Mouse (Mus musculus) gastrocnemius, postnatal 36 days (tissue): ENCODE results near the gene Olfr478. TPM values are rescaled to one million over a fixed set of nuclear protein-coding genes. Genes with fewer than 3 reads are reported as not detected.
"Not testable (repeated sequence)": the region's sequence is repeated elsewhere in the genome, so short reads cannot be mapped to it uniquely, and the experiment has no call there.

Experiments
- DNase-seq, 2 experiments: peaks; one replicate each; pipeline ENCODE4 v3.0.0; 2022
- intact Hi-C: fragments of 180-260 bp; cut with DNase I; formaldehyde crosslinking; loops from one replicate; pipeline ENCODE4 v1.15.1; 2025
- long read RNA-seq, 2 experiments: library from polyadenylated mRNA; stranded (forward); transcript quantifications; one replicate each; pipeline ENCODE4 v2.0.0; 2021
- total RNA-seq, 2 experiments: library from RNA; stranded (reverse); gene quantifications; 2 replicates each; pipeline ENCODE4 v1.2.3; 2021

Gene Olfr478
- total RNA-seq, result not detected
- long read RNA-seq, experiment 1, result 0 reads
- long read RNA-seq, experiment 2, result 0 reads

DNA sequence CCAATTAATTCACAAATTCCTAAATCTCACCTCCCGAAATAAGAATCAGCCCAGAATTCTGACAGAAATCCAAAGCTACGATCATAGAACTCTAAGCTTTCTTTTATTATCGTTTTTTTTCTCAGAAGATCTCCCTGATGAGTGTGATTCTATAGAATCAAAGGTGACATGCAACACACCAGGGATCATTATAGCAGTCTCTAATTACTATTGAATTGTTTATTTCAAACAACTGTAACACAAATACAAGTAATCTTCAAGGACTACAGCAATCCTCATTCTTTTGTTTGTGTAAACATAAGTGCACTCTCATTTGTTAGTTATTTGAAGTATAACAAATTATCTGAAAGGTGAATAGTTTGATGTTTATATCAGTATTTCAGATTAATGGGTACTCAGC is at the start of gene Olfr478:
Olfr478 (minus strand) TSS at position 101 of the 400 bp plus-strand sequence.
- no peak for DNase-seq
- intact Hi-C loops, result no loop called here

DNA sequence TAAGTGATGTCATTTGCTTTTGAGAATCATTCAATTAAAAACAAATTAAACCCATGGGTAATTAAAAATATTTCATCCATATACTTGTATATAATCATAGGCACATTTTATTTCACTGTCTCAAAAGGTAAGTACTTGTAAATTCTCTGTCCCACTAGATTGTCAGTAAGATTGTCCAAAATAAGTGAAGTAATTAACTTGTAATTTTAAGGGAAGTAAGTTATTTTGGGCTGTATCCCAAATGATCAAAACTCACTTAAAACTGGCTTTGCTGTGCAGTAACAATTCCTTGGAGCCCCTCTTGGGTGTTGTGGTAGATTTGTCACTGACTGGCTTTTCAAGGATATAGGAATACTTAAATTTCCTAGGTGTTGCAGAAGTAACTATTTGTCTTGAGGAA is 45.8 kb upstream of the Olfr478 start, which contains the start of gene Olfr481:
Olfr481 (plus strand) TSS at position 301 of the 400 bp plus-strand sequence.
- DNase-seq, result no peak
- intact Hi-C loops, result no loop called here

DNA sequence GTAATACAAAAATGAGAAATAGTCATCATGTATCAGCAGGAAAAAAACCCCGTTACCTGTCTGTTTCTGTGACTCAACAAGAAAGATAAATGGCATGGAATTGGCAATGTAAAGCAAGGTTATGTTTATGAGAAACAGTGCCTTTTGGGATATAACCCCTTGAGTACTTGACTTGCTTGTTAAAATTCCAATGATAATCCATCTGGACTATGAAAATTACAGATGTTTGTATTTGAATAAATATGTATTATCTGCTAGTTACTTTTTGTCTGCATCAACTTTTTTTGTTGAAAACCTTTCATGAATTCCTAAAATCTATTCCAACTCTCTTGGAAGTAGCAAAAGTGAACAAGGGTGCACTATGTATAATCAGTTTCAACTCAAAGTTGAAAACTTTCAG is 33.5 kb upstream of the Olfr478 start, which contains the start of gene Olfr480:
Olfr480 (minus strand) TSS at position 101 of the 400 bp plus-strand sequence.
- DNase-seq, result no peak
- intact Hi-C loops, result no loop called here

DNA sequence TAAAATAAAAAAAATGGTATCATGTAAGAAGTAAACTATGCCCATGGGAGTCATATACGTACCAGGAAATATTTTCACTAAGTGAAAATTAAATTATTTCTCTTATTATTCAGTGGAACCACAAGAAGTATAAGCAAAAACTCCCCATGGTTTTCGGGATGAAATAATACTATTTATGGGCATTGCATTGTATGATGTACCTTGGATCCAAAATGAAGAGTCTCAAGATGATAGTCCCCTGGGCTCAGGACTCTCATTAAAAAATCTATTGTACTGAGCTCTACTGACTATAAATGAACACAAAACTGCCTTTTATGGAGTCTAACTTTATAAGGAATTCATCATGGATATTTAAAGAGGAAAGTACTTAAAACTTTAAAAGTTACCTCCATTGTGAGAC is 16.6 kb upstream of the Olfr478 start, which contains the start of gene Olfr479:
Olfr479 (plus strand) TSS at position 301 of the 400 bp plus-strand sequence.
- no peak for DNase-seq
- intact Hi-C loops, result no loop called here

DNA sequence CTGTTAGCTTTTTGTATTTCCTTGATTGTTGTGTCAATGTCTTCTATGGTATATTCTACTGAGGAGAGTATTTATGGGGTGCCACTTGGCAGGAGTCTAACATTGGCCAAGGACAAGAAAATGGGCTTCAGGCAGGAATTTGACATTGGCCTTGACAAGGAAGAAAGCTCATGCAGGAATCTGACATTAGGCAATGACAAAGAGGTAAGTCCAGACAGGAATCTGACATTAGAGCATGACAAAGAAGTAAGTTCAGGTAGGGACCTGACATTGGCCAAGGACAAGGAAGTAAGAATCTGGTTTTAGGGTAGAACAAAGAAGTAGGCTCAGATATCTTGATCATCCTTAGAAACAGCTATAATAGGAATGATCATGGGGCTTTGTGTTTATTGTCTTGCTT is 19.5 kb downstream of the Olfr478 start:
- DNase-seq, intact Hi-C loops: not testable (repeated sequence)

DNA sequence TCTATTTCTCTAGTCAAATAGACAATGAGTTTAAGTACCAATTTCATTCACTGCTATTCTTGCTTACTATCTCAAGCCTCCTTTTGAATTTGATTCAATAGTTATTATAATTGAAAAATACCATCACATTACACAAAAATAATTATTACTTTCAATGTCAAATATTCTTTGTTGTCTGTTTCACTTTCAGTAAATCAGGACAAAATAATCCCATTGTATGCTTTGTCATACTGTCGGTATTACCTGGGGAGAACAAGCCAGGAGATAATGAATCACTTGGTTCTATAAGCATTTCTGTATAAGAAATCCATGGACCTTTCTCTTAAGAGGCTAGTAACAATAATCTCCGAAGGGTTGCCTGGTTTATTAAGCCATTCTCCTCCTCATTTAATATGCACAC is 47.4 kb downstream of the Olfr478 start, which contains the start of gene Olfr477:
Olfr477 (plus strand) TSS at position 301 of the 400 bp plus-strand sequence.
- DNase-seq, result no peak
- intact Hi-C loops, result no loop called here

Other genes starting within 250 kb of the Olfr478 start
- gene Ovch2, start 232.8 kb downstream of the Olfr478 start, total RNA-seq, result not detected
- not detected for gene Olfr467, start 221.7 kb downstream of the Olfr478 start, total RNA-seq
- not detected for gene Olfr469, start 208.4 kb downstream of the Olfr478 start, total RNA-seq
- not detected for gene Olfr470, start 186.5 kb downstream of the Olfr478 start, total RNA-seq
- gene Olfr472, start 136.1 kb downstream of the Olfr478 start, total RNA-seq, result not detected
- gene Olfr473, start 103.5 kb downstream of the Olfr478 start, total RNA-seq, result not detected
- gene Olfr474, start 79.3 kb downstream of the Olfr478 start, total RNA-seq, result not detected
- not detected for gene Olfr476, start 69.2 kb downstream of the Olfr478 start, total RNA-seq
- gene Olfr477, start 47.3 kb downstream of the Olfr478 start, total RNA-seq, result not detected
- gene Olfr479, start 16.7 kb upstream of the Olfr478 start, total RNA-seq, result not detected
- gene Olfr480, start 33.4 kb upstream of the Olfr478 start, total RNA-seq, result not detected
- not detected for gene Olfr481, start 45.9 kb upstream of the Olfr478 start, total RNA-seq
- under 1 TPM; 0.32 to 0.64 TPM for gene Olfr482, start 63.6 kb upstream of the Olfr478 start, total RNA-seq
- gene Olfr483, start 66.9 kb upstream of the Olfr478 start, total RNA-seq, result not detected
- not detected for gene Olfr484, start 93.5 kb upstream of the Olfr478 start, total RNA-seq
- not detected for gene Olfr485, start 125.9 kb upstream of the Olfr478 start, total RNA-seq
- not detected for gene Olfr486, start 138.8 kb upstream of the Olfr478 start, total RNA-seq
- not detected for gene Olfr487, start 180.6 kb upstream of the Olfr478 start, total RNA-seq
- gene Olfr488, start 224.4 kb upstream of the Olfr478 start, total RNA-seq, result not detected